Mouse (Mus musculus) midbrain, embryonic 11.5 days (tissue): ENCODE data around the gene Wsb2. TPM values are rescaled to one million over a fixed set of nuclear protein-coding genes. Genes with fewer than 3 reads are reported as not detected.
"Not testable (repeated sequence)": the region's sequence is repeated elsewhere in the genome, so short reads cannot be mapped to it uniquely, and the experiment has no call there.

ENCODE experiments used
- ATAC-seq: fragments of 200-750 bp; cut with Nextera tagmentation; 2 replicates; pipeline ENCODE4 v1.8.0; 2017; ENCODE audit warnings: moderate TSS enrichment, moderate library complexity; ENCODE audit not compliant: low FRiP score
- DNase-seq: peaks from one replicate; pipeline ENCODE4 v3.0.0; 2015; ENCODE audit warnings: low spot score; ENCODE audit errors: missing footprints
- H3K27ac ChIP-seq: fragments of 300-500 bp; sonication (generic); 2 replicates; pipeline ENCODE4 v1.5.1; 2014; ENCODE audit warnings: low read depth, low read length
- H3K27me3 ChIP-seq: fragments of 300-500 bp; sonication (generic); 2 replicates; pipeline ENCODE4 v1.6.1; 2014; ENCODE audit warnings: mild to moderate bottlenecking, low read length, moderate library complexity, mixed read lengths; ENCODE audit not compliant: control insufficient read depth, insufficient read depth
- H3K36me3 ChIP-seq: fragments of 300-500 bp; sonication (generic); 2 replicates; pipeline ENCODE4 v1.6.1; 2014; ENCODE audit warnings: mild to moderate bottlenecking, low read length, moderate library complexity, mixed read lengths; ENCODE audit not compliant: control insufficient read depth, insufficient read depth
- H3K4me1 ChIP-seq: fragments of 300-500 bp; sonication (generic); 2 replicates; pipeline ENCODE4 v1.6.1; 2014; ENCODE audit warnings: low read length; ENCODE audit not compliant: control insufficient read depth, insufficient read depth
- H3K4me2 ChIP-seq: fragments of 300-500 bp; sonication (generic); 2 replicates; pipeline ENCODE4 v1.6.1; 2014; ENCODE audit warnings: mild to moderate bottlenecking, moderate library complexity
- H3K4me3 ChIP-seq: fragments of 300-500 bp; sonication (generic); 2 replicates; pipeline ENCODE4 v1.5.1; 2014; ENCODE audit warnings: low read depth, low read length
- H3K9ac ChIP-seq: fragments of 300-500 bp; sonication (generic); 2 replicates; pipeline ENCODE4 v1.6.1; 2014; ENCODE audit warnings: low read length
- H3K9me3 ChIP-seq: fragments of 300-500 bp; sonication (generic); 2 replicates; pipeline ENCODE4 v1.6.1; 2016; ENCODE audit warnings: low read length; ENCODE audit not compliant: control insufficient read depth
- WGBS: fragments of 180-500 bp; shearing (Covaris S2); extraction: QIAGEN DNeasy Blood & Tissue Kit; methylation state at CpG from one replicate; pipeline ENCODE4 v1.1.7; 2014; 5-methylcytosine and 5-hydroxymethylcytosine counted together
- polyA plus RNA-seq: library from polyadenylated mRNA; unstranded; fragments of >200 nt; fragmentation: Nextera tagmentation; extraction: Ambion mirVana; gene quantifications from 2 replicates; pipeline ENCODE4 v1.2.1, GENCODE M21; 2014

The Wsb2 gene
- polyA plus RNA-seq, 1 experiment from 2014 or later: 84.2 TPM

- no peaks in the 10 kb centered on the region for H3K9me3 ChIP-seq
- no peak for DNase-seq
- ATAC-seq: no peak
- no peaks in the 10 kb centered on the region for H3K27me3 ChIP-seq
- H3K36me3 ChIP-seq: peaks cover 16% of the 10 kb centered on the region
- H3K27ac ChIP-seq: no peak overlapping the region
- no peak overlapping the region for H3K4me2 ChIP-seq
- 92% methylated on average over 7 of the region's 7 CpGs for WGBS
- no peak overlapping the region for H3K4me3 ChIP-seq
- H3K4me1 ChIP-seq: no peaks in the 10 kb centered on the region
- no peak overlapping the region for H3K9ac ChIP-seq
Observed at GRCm38 (mm10) chr5:117374372-117375049, 17.4 kb downstream of the Wsb2 start.

GRCm38 (mm10) chr5:117376331-117376761 lies 19.2 kb downstream of the Wsb2 start:
- no peaks in the 10 kb centered on the region for H3K27me3 ChIP-seq
- no peak overlapping the region for H3K9ac ChIP-seq
- H3K9me3 ChIP-seq: no peaks in the 10 kb centered on the region
- 85% methylated on average over 11 of the region's 11 CpGs for WGBS
- ATAC-seq: no peak
- peaks cover 18% of the 10 kb centered on the region for H3K36me3 ChIP-seq
- H3K27ac ChIP-seq: no peak overlapping the region
- no peak overlapping the region for H3K4me3 ChIP-seq
- H3K4me2 ChIP-seq: no peak overlapping the region
- no peaks in the 10 kb centered on the region for H3K4me1 ChIP-seq
- no peak for DNase-seq

- H3K36me3 ChIP-seq: peaks cover 20% of the 10 kb centered on the region
Observed at GRCm38 (mm10) chr5:117377731-117378130, 20.6 kb downstream of the Wsb2 start.

GRCm38 (mm10) chr5:117380199-117380598 lies 23.1 kb downstream of the Wsb2 start:
- no peak overlapping the region for H3K4me2 ChIP-seq
- H3K4me1 ChIP-seq: no peaks in the 10 kb centered on the region
- no peak overlapping the region for H3K4me3 ChIP-seq
- H3K36me3 ChIP-seq: peaks cover 20% of the 10 kb centered on the region
- DNase-seq (no peak), ATAC-seq (no peak)
- no peak overlapping the region for H3K9ac ChIP-seq
- no peaks in the 10 kb centered on the region for H3K27me3 ChIP-seq
- H3K27ac ChIP-seq: no peak overlapping the region
- no peaks in the 10 kb centered on the region for H3K9me3 ChIP-seq
- WGBS: 86% methylated on average over 4 of the region's 4 CpGs

More at GRCm38 (mm10) chr5:117377731-117378130, 20.6 kb downstream of the Wsb2 start:
- H3K9ac ChIP-seq, DNase-seq, H3K27ac ChIP-seq, H3K27me3 ChIP-seq, H3K4me3 ChIP-seq, ATAC-seq, H3K4me2 ChIP-seq, H3K9me3 ChIP-seq, H3K4me1 ChIP-seq: not testable (repeated sequence)
- WGBS: 93% methylated on average over 14 of the region's 14 CpGs

- Histone ChIP-seq H3K4me2 (no peak overlapping the region), H3K4me3 (no peak overlapping the region), H3K27me3 (no peaks in the 10 kb centered on the region), H3K4me1 (no peaks in the 10 kb centered on the region), H3K36me3 (peaks cover 17% of the 10 kb centered on the region), H3K9me3 (no peaks in the 10 kb centered on the region), H3K9ac (no peak overlapping the region), H3K27ac (no peak overlapping the region)
- DNase-seq (no peak), ATAC-seq (no peak)
- WGBS: 81% methylated on average over 7 of the region's 7 CpGs
Observed at GRCm38 (mm10) chr5:117381785-117382184, 24.7 kb downstream of the Wsb2 start.

GRCm38 (mm10) chr5:117383198-117383597 lies 26.1 kb downstream of the Wsb2 start:
- WGBS: 77% methylated on average over 12 of the region's 12 CpGs
- peaks cover 14% of the 10 kb centered on the region for H3K36me3 ChIP-seq

GRCm38 (mm10) chr5:117388296-117388751 lies 31.2 kb downstream of the Wsb2 start:
- 11% methylated on average over 16 of the region's 16 CpGs for WGBS
- Histone ChIP-seq H3K36me3 (no peaks in the 10 kb centered on the region), H3K9ac (peak overlapping the region; percentile 96), H3K4me2 (peak overlapping the region; percentile 72), H3K4me3 (peak overlapping the region; percentile 77), H3K9me3 (no peaks in the 10 kb centered on the region; the same call in 1 of the 2 replicates), H3K4me1 (peaks cover 9% of the 10 kb centered on the region), H3K27me3 (no peaks in the 10 kb centered on the region), H3K27ac (peak overlapping the region; percentile 61)
- ATAC-seq: peak; percentile 51
- DNase-seq: no peak

More at GRCm38 (mm10) chr5:117383198-117383597, 26.1 kb downstream of the Wsb2 start:
- no peaks in the 10 kb centered on the region for H3K27me3 ChIP-seq
- no peak overlapping the region for H3K4me2 ChIP-seq
- ATAC-seq (no peak), DNase-seq (no peak)
- H3K4me1 ChIP-seq: peaks cover 6% of the 10 kb centered on the region
- no peak overlapping the region for H3K9ac ChIP-seq
- no peak overlapping the region for H3K4me3 ChIP-seq
- no peaks in the 10 kb centered on the region for H3K9me3 ChIP-seq
- no peak overlapping the region for H3K27ac ChIP-seq

GRCm38 (mm10) chr5:117388877-117389276 lies 31.8 kb downstream of the Wsb2 start, which contains the start of gene Rfc5:
Gene Rfc5 (minus strand): TSS chr5:117389047.
- Histone ChIP-seq H3K4me3 (peak within 1 kb of the TSS; percentile 77), H3K9ac (peak within 1 kb of the TSS; percentile 96)
- under 1% methylated on average over 44 of the region's 44 CpGs for WGBS

GRCm38 (mm10) chr5:117390895-117391294 lies 33.8 kb downstream of the Wsb2 start:
- no peak for DNase-seq
- Histone ChIP-seq H3K4me2 (no peak overlapping the region), H3K9me3 (no peaks in the 10 kb centered on the region; the same call in 1 of the 2 replicates), H3K36me3 (no peaks in the 10 kb centered on the region), H3K27me3 (no peaks in the 10 kb centered on the region), H3K27ac (no peak overlapping the region), H3K9ac (no peak overlapping the region), H3K4me3 (no peak overlapping the region), H3K4me1 (peaks cover 9% of the 10 kb centered on the region)
- no peak for ATAC-seq
- 100% methylated on average over 1 of the region's 1 CpGs for WGBS

More at GRCm38 (mm10) chr5:117388877-117389276, 31.8 kb downstream of the Wsb2 start, which contains the start of gene Rfc5:
- peak within 1 kb of the TSS; percentile 72 for H3K4me2 ChIP-seq
- H3K27ac ChIP-seq: peak within 1 kb of the TSS; percentile 61
- no peaks in the 10 kb centered on the region for H3K36me3 ChIP-seq
- no peaks in the 10 kb centered on the region; the same call in 1 of the 2 replicates for H3K9me3 ChIP-seq
- DNase-seq (peak; percentile 99), ATAC-seq (peak; percentile 97)
- peaks cover 9% of the 10 kb centered on the region for H3K4me1 ChIP-seq
- no peaks in the 10 kb centered on the region for H3K27me3 ChIP-seq
